Mouse (Mus musculus) stomach, postnatal 0 days (tissue): ENCODE data around the gene Creb3l1.

Source experiments
- CTCF ChIP-seq: IDR thresholded peaks from 2 replicates; pipeline ENCODE4 v1.5.1; 2016; ENCODE audit warnings: antibody characterized with exemption, low read depth, mild to moderate bottlenecking, moderate library complexity
- EP300 ChIP-seq: optimal IDR thresholded peaks from 2 replicates; pipeline ENCODE3; 2016; ENCODE audit warnings: antibody characterized with exemption

GRCm38 (mm10) chr2:91993409-91993808 is 30.9 kb downstream of the Creb3l1 start:
- no peak for TF ChIP-seq EP300
- TF ChIP-seq CTCF: no peak
